ENCODE assay signal across 35 mouse cellular contexts in genomic region chr10:36477543-36477942, GRCm38 (mm10). TPM values are rescaled to one million over a fixed set of nuclear protein-coding genes. Genes with fewer than 3 reads are reported as not detected.
"Had no signal": no experiment of that assay in that cellular context is flagged by ENCODE, and none has a peak within 500 bp of the region (broad histone marks: within the 10 kb centered on the region; RNA-seq: fewer than 3 reads in every experiment).

No protein-coding gene starts in this region.

- H3K9ac ChIP-seq: limb, embryonic 12.5 days; limb, embryonic 13.5 days; limb, embryonic 15.5 days; liver, embryonic 12.5 days; liver, embryonic 13.5 days; liver, embryonic 14.5 days; liver, embryonic 15.5 days; liver, postnatal 0 days; lung, embryonic 14.5 days; lung, embryonic 15.5 days; midbrain, embryonic 12.5 days; midbrain, embryonic 13.5 days; midbrain, embryonic 15.5 days; neural tube, embryonic 12.5 days had no signal

- H3K4me1 ChIP-seq: limb, embryonic 10.5 days; limb, embryonic 13.5 days; limb, embryonic 15.5 days; liver, embryonic 12.5 days; liver, embryonic 13.5 days; liver, embryonic 15.5 days; lung, embryonic 15.5 days; megakaryocyte, embryonic 14.5 days; midbrain, embryonic 10.5 days; midbrain, embryonic 12.5 days; midbrain, embryonic 13.5 days; midbrain, embryonic 15.5 days; neural tube, embryonic 12.5 days had no signal

- DNase-seq: left cerebral cortex, postnatal 4 days; liver; liver, embryonic 13.5 days; liver, postnatal 0 days; lung, adult 18-20 months; lung, adult 2 months; lung, embryonic 14.5 days; lung, postnatal 10 days; lung, postnatal 14 days; lung, postnatal 36 days; lung, postnatal 4 days; midbrain, embryonic 14.5 days had no signal

- H3K4me3 ChIP-seq: limb, embryonic 10.5 days; limb, embryonic 12.5 days; limb, embryonic 13.5 days; limb, embryonic 15.5 days; liver, embryonic 12.5 days; liver, embryonic 13.5 days; liver, embryonic 15.5 days; lung, embryonic 15.5 days; megakaryocyte, embryonic 14.5 days; midbrain, embryonic 10.5 days; midbrain, embryonic 12.5 days; midbrain, embryonic 13.5 days; midbrain, embryonic 15.5 days; myocyte; neural tube, embryonic 12.5 days had no signal

- H3K27ac ChIP-seq: limb, embryonic 10.5 days; limb, embryonic 12.5 days; limb, embryonic 13.5 days; limb, embryonic 15.5 days; liver, embryonic 12.5 days; liver, embryonic 13.5 days; liver, embryonic 14.5 days; liver, embryonic 15.5 days; lung, embryonic 15.5 days; macrophage; midbrain, embryonic 10.5 days; midbrain, embryonic 12.5 days; midbrain, embryonic 13.5 days; midbrain, embryonic 15.5 days; neural tube, embryonic 12.5 days had no signal

- H3K27me3 ChIP-seq: limb, embryonic 15.5 days; liver, embryonic 12.5 days; liver, embryonic 13.5 days; liver, embryonic 15.5 days; lung, embryonic 15.5 days; megakaryocyte, embryonic 14.5 days; midbrain, embryonic 12.5 days; midbrain, embryonic 13.5 days; midbrain, embryonic 15.5 days; neural tube, embryonic 12.5 days had no signal

- H3K9me3 ChIP-seq: limb, embryonic 10.5 days; limb, embryonic 12.5 days; limb, embryonic 13.5 days; limb, embryonic 15.5 days; liver, embryonic 12.5 days; liver, embryonic 13.5 days; liver, embryonic 15.5 days; lung, embryonic 15.5 days; megakaryocyte, embryonic 14.5 days; midbrain, embryonic 10.5 days; midbrain, embryonic 12.5 days; midbrain, embryonic 13.5 days; midbrain, embryonic 15.5 days; neural tube, embryonic 12.5 days had no signal

- H3K4me2 ChIP-seq: limb, embryonic 12.5 days; limb, embryonic 13.5 days; limb, embryonic 15.5 days; liver, embryonic 11.5 days; liver, embryonic 12.5 days; liver, embryonic 13.5 days; liver, embryonic 15.5 days; lung, embryonic 14.5 days; lung, embryonic 15.5 days; midbrain, embryonic 11.5 days; midbrain, embryonic 12.5 days; midbrain, embryonic 13.5 days; midbrain, embryonic 15.5 days; neural tube, embryonic 12.5 days had no signal

- H3K36me3 ChIP-seq: limb, embryonic 10.5 days; limb, embryonic 12.5 days; limb, embryonic 13.5 days; limb, embryonic 15.5 days; liver, embryonic 12.5 days; liver, embryonic 13.5 days; liver, embryonic 15.5 days; lung, embryonic 15.5 days; midbrain, embryonic 10.5 days; midbrain, embryonic 12.5 days; midbrain, embryonic 13.5 days; midbrain, embryonic 15.5 days; neural tube, embryonic 12.5 days had no signal

RNA-seq across cellular contexts. Expression of gene Hs3st5, which starts 29.1 kb away (rescaled TPM):
- total RNA-seq: liver, adult 2 months; megakaryocyte progenitor cell, adult 5-6 weeks; megakaryocyte, adult 5-6 weeks; megakaryocyte-erythroid progenitor cell, adult 5-6 weeks; monocyte, adult 5-6 weeks had no signal
- polyA plus RNA-seq: liver, adult 2 months; liver, embryonic 12.5 days; liver, embryonic 15.5 days; liver, postnatal 0 days; macrophage had no signal
